Comparison of ENCODE assay signal across 9 mouse cellular contexts in genomic region chr1:180919686-180920085, GRCm38 (mm10). TPM values are rescaled to one million over a fixed set of nuclear protein-coding genes. Genes with fewer than 3 reads are reported as not detected.
DNase-seq lines count a peak whose midpoint lies in the region; ATAC-seq and TF ChIP-seq lines count a peak whose summit lies in the region.
"Had no signal": no experiment of that assay in that cellular context is flagged by ENCODE, and none has a peak within 500 bp of the region (broad histone marks: within the 10 kb centered on the region; RNA-seq: fewer than 3 reads in every experiment).

No protein-coding gene starts in this region.

- peak; percentile 56 for TF ChIP-seq CTCF in kidney, postnatal 0 days (IDR thresholded peaks at IDR 0.05; ENCODE audit: low read depth)
- peak; percentile 73 to 88 (median 83) for TF ChIP-seq CTCF in MEL (IDR thresholded peaks at IDR 0.05 in 2 of 3, conservative IDR thresholded peaks at IDR 0.05 in 1 of 3; ENCODE audit: control insufficient read depth in 1 of 3, insufficient read depth in 1 of 3, low read depth in 2 of 3, low read length in 3 of 3, poor library complexity in 1 of 3, severe bottlenecking in 1 of 3)

- TF ChIP-seq EP300 in MEL (IDR thresholded peaks at IDR 0.05; ENCODE audit: low read depth in 1 of 2, low read length in 2 of 2), result no peak

- no peaks in the 10 kb centered on the region for H3K36me3 ChIP-seq in kidney, postnatal 0 days (ENCODE audit: insufficient read depth, low read length)
- H3K36me3 ChIP-seq in kidney, embryonic 16.5 days (ENCODE audit: insufficient read depth, low read length), result no peaks in the 10 kb centered on the region
- H3K36me3 ChIP-seq in MEL (ENCODE audit: control insufficient read depth in 1 of 2, insufficient read depth in 2 of 2, low read length in 2 of 2), result peaks cover 0 to 5% of the 10 kb centered on the region in 2 experiments; a peak in 2 of 4 replicates

- H3K9ac ChIP-seq in kidney, postnatal 0 days (ENCODE audit: low read depth, low read length), result no peak overlapping the region
- H3K9ac ChIP-seq in kidney, embryonic 16.5 days (replicated peaks; ENCODE audit: low read length), result no peak overlapping the region
- H3K9ac ChIP-seq in MEL (ENCODE audit: control insufficient read depth, low read depth, low read length, poor library complexity, severe bottlenecking), result no peak overlapping the region

- TF ChIP-seq POLR2A in MEL (IDR thresholded peaks at IDR 0.05; ENCODE audit: control insufficient read depth in 1 of 2, insufficient read depth in 1 of 2, low read depth in 1 of 2, low read length in 2 of 2, poor library complexity in 1 of 2), result no peak

- DNase-seq in kidney, postnatal 0 days (ENCODE audit: low spot score), result peak; percentile 34
- peak; percentile 58 for DNase-seq in MEL (ENCODE audit: low read depth, low spot score)
- DNase-seq in embryo, embryonic 10.5 days (ENCODE audit: low spot score), result peak; percentile 65
- no peak for DNase-seq in natural killer cell, adult 2 months (ENCODE audit: low spot score in 2 of 2)

- no peak overlapping the region for H3K4me3 ChIP-seq in kidney, postnatal 0 days (replicated peaks; ENCODE audit: low read depth, low read length)
- no peak overlapping the region for H3K4me3 ChIP-seq in kidney, embryonic 16.5 days (ENCODE audit: low read length)
- H3K4me3 ChIP-seq in MEL (ENCODE audit: control insufficient read depth in 1 of 2, insufficient read depth in 1 of 2, low read depth in 2 of 2, low read length in 2 of 2), result no peak overlapping the region

- H3K9me3 ChIP-seq in kidney, postnatal 0 days (replicated peaks; ENCODE audit: low read length), result no peaks in the 10 kb centered on the region
- no peaks in the 10 kb centered on the region for H3K9me3 ChIP-seq in kidney, embryonic 16.5 days (ENCODE audit: low read length)
- H3K9me3 ChIP-seq in MEL (replicated peaks; ENCODE audit: insufficient read depth, low read length), result no peaks in the 10 kb centered on the region

- no peak overlapping the region for H3K4me2 ChIP-seq in kidney, postnatal 0 days (ENCODE audit: low read length)
- H3K4me2 ChIP-seq in kidney, embryonic 16.5 days (replicated peaks; ENCODE audit: low read depth, low read length), result no peak overlapping the region

- no peaks in the 10 kb centered on the region for H3K79me2 ChIP-seq in MEL (ENCODE audit: control insufficient read depth, insufficient read depth, low read length, poor library complexity)

- H3K27me3 ChIP-seq in kidney, postnatal 0 days (ENCODE audit: insufficient read depth, low read length), result no peaks in the 10 kb centered on the region
- no peaks in the 10 kb centered on the region for H3K27me3 ChIP-seq in kidney, embryonic 16.5 days (ENCODE audit: insufficient read depth, low read length)
- H3K27me3 ChIP-seq in MEL (ENCODE audit: control insufficient read depth in 1 of 2, insufficient read depth in 2 of 2, low read length in 2 of 2), result no peaks in the 10 kb centered on the region

- 40% methylated on average over 8 of the region's 8 CpGs for WGBS in kidney, postnatal 0 days
- WGBS in kidney, embryonic 16.5 days, result 42% methylated on average over 8 of the region's 8 CpGs

- H3K4me1 ChIP-seq in kidney, postnatal 0 days (replicated peaks; ENCODE audit: insufficient read depth, low read length), result no peaks in the 10 kb centered on the region
- no peaks in the 10 kb centered on the region for H3K4me1 ChIP-seq in kidney, embryonic 16.5 days (ENCODE audit: insufficient read depth, low read length)
- H3K4me1 ChIP-seq in MEL (ENCODE audit: control insufficient read depth in 1 of 2, insufficient read depth in 2 of 2, low read length in 2 of 2), result peaks cover 0 to 10% of the 10 kb centered on the region in 2 experiments; a peak in 2 of 4 replicates

- ATAC-seq in kidney, postnatal 0 days (replicated peaks; ENCODE audit: low FRiP score, low read depth), result no peak
- no peak for ATAC-seq in kidney, embryonic 16.5 days (ENCODE audit: low FRiP score, low TSS enrichment)
- ATAC-seq in megakaryocyte, adult 5-6 weeks (ENCODE audit: poor library complexity, severe bottlenecking), result peak; percentile 57
- no peak for ATAC-seq in activated CD4-positive, CD25-positive, alpha-beta regulatory T cell, adult 4 months
- ATAC-seq in monocyte, adult 5-6 weeks (replicated peaks; ENCODE audit: insufficient number of reproducible peaks, low FRiP score, low TSS enrichment, poor library complexity, severe bottlenecking), result no peak

- no peak overlapping the region for H3K27ac ChIP-seq in kidney, postnatal 0 days
- H3K27ac ChIP-seq in kidney, embryonic 16.5 days (ENCODE audit: low read length), result no peak overlapping the region
- H3K27ac ChIP-seq in MEL (ENCODE audit: control insufficient read depth, low read depth, low read length), result no peak overlapping the region

- TF ChIP-seq RAD21 in MEL (IDR thresholded peaks at IDR 0.05; ENCODE audit: low read depth, low read length), result peak; percentile 23

TF ChIP-seq in MEL, 35 proteins besides CTCF, POLR2A, EP300 and RAD21:
- no peak for TF ChIP-seq USF2 (IDR thresholded peaks at IDR 0.05; ENCODE audit: borderline replicate concordance in 1 of 2, insufficient read depth in 1 of 2, low read depth in 1 of 2, low read length in 2 of 2)
- no peak for TF ChIP-seq ELF1 (IDR thresholded peaks at IDR 0.05; ENCODE audit: low read depth, low read length)
- TF ChIP-seq SMC3 (IDR thresholded peaks at IDR 0.05; ENCODE audit: low read depth, low read length), result peak; percentile 39

RNA-seq across cellular contexts. Expression of gene Lefty1, which starts 15.1 kb away (rescaled TPM):
- polyA plus RNA-seq in kidney, postnatal 0 days (2015; fragmentation: Nextera tagmentation; extraction: Ambion mirVana), result 1.5 and 1.6 TPM in 2 replicates
- polyA plus RNA-seq in kidney, embryonic 16.5 days (2015; fragmentation: Nextera tagmentation; extraction: Ambion mirVana), result 1.2 TPM in 2 replicates
- 3.5 and 6.4 TPM in 2 replicates for total RNA-seq in MEL (2012; rRNA removed)
- polyA plus RNA-seq in MEL (2012; ENCODE audit: insufficient read depth in 1 of 2, insufficient read length in 2 of 2, low read depth in 1 of 2, low replicate concordance in 2 of 2, missing spikeins in 1 of 2), result 1 to 10 TPM in 1 of 2 experiments, not detected in 1; 5.1 TPM
- 0.60 and 1.5 TPM in 2 replicates for total RNA-seq in megakaryocyte, adult 5-6 weeks (2015)
- 0.29 and 0.98 TPM in 2 replicates for total RNA-seq in megakaryocyte, adult 5-6 weeks (2017)
- not detected for polyA plus RNA-seq in activated CD4-positive, CD25-positive, alpha-beta regulatory T cell, adult 4 months (2017; shearing (Covaris generic))
- not detected in 3 replicates for total RNA-seq in monocyte, adult 5-6 weeks (2017)

RNA-seq across cellular contexts. Expression of gene Pycr2, which starts 15.6 kb away (rescaled TPM):
- polyA plus RNA-seq in kidney, postnatal 0 days (2015; fragmentation: Nextera tagmentation; extraction: Ambion mirVana), result 72.6 and 76.5 TPM in 2 replicates
- polyA plus RNA-seq in kidney, embryonic 16.5 days (2015; fragmentation: Nextera tagmentation; extraction: Ambion mirVana), result 111 TPM in 2 replicates
- total RNA-seq in MEL (2012; rRNA removed), result 128 and 183 TPM in 2 replicates
- 100 to 1,000 TPM in 1 of 2 experiments, not detected in 1; 125 TPM for polyA plus RNA-seq in MEL (2012; ENCODE audit: insufficient read depth in 1 of 2, insufficient read length in 2 of 2, low read depth in 1 of 2, low replicate concordance in 2 of 2, missing spikeins in 1 of 2)
- total RNA-seq in megakaryocyte, adult 5-6 weeks (2015), result 14.5 and 16.4 TPM in 2 replicates
- total RNA-seq in megakaryocyte, adult 5-6 weeks (2017), result 17.3 and 19.6 TPM in 2 replicates
- polyA plus RNA-seq in activated CD4-positive, CD25-positive, alpha-beta regulatory T cell, adult 4 months (2017; shearing (Covaris generic)), result 10 to 100 TPM; 44.3 to 45.6 TPM
- 12.9 to 16.2 TPM (median 14.3 TPM) in 3 replicates for total RNA-seq in monocyte, adult 5-6 weeks (2017)

RNA-seq across cellular contexts. Expression of gene Tmem63a, which starts 22.5 kb away (rescaled TPM):
- 10.6 and 14.8 TPM in 2 replicates for polyA plus RNA-seq in kidney, postnatal 0 days (2015; fragmentation: Nextera tagmentation; extraction: Ambion mirVana)
- 11.8 and 13.1 TPM in 2 replicates for polyA plus RNA-seq in kidney, embryonic 16.5 days (2015; fragmentation: Nextera tagmentation; extraction: Ambion mirVana)
- 7.5 and 7.7 TPM in 2 replicates for total RNA-seq in MEL (2012; rRNA removed)
- 10 to 100 TPM in 1 of 2 experiments, not detected in 1; 12.8 TPM for polyA plus RNA-seq in MEL (2012; ENCODE audit: insufficient read depth in 1 of 2, insufficient read length in 2 of 2, low read depth in 1 of 2, low replicate concordance in 2 of 2, missing spikeins in 1 of 2)
- 35.0 and 35.5 TPM in 2 replicates for total RNA-seq in megakaryocyte, adult 5-6 weeks (2015)
- 31.7 and 35.2 TPM in 2 replicates for total RNA-seq in megakaryocyte, adult 5-6 weeks (2017)
- polyA plus RNA-seq in activated CD4-positive, CD25-positive, alpha-beta regulatory T cell, adult 4 months (2017; shearing (Covaris generic)), result 10 to 100 TPM; 13.5 to 13.7 TPM
- 15.0 to 24.1 TPM (median 17.4 TPM) in 3 replicates for total RNA-seq in monocyte, adult 5-6 weeks (2017)

RNA-seq across cellular contexts. Expression of gene Lefty2, which starts 26.8 kb away (rescaled TPM):
- polyA plus RNA-seq in kidney, postnatal 0 days (2015; fragmentation: Nextera tagmentation; extraction: Ambion mirVana), result 0.09 and 0.39 TPM in 2 replicates
- 0.12 TPM in 1 of 2 replicates, not detected in the other for polyA plus RNA-seq in kidney, embryonic 16.5 days (2015; fragmentation: Nextera tagmentation; extraction: Ambion mirVana)
- total RNA-seq in MEL (2012; rRNA removed), result not detected in 2 replicates
- polyA plus RNA-seq in MEL (2012; ENCODE audit: insufficient read depth in 1 of 2, insufficient read length in 2 of 2, low read depth in 1 of 2, low replicate concordance in 2 of 2, missing spikeins in 1 of 2), result not detected
- total RNA-seq in megakaryocyte, adult 5-6 weeks (2015), result not detected in 2 replicates
- not detected in 2 replicates for total RNA-seq in megakaryocyte, adult 5-6 weeks (2017)
- not detected for polyA plus RNA-seq in activated CD4-positive, CD25-positive, alpha-beta regulatory T cell, adult 4 months (2017; shearing (Covaris generic))
- total RNA-seq in monocyte, adult 5-6 weeks (2017), result not detected in 3 replicates
- polyA plus RNA-seq: stomach, embryonic 14.5 days had no signal

Comparison
In these comparisons a context has a peak if more than half of its experiments do, and no peak if none do; other contexts are left out.
1. DNase-seq: peak in kidney, postnatal 0 days (single experiment), MEL (single experiment) and embryo, embryonic 10.5 days (single experiment); none in natural killer cell, adult 2 months (0 of 2).